Mouse (Mus musculus) hindbrain, embryonic 12.5 days (tissue): ENCODE measurements around the gene Tmem141. TPM values are rescaled to one million over a fixed set of nuclear protein-coding genes. Genes with fewer than 3 reads are reported as not detected.
A peak's percentile ranks its signal among the peaks of the same experiment; 100 is the strongest.

Experiments used
- ATAC-seq: fragments of 200-750 bp; cut with Nextera tagmentation; 2 replicates; pipeline ENCODE4 v1.8.0; 2017; ENCODE audit warnings: moderate TSS enrichment; ENCODE audit not compliant: low FRiP score
- H3K27ac ChIP-seq: fragments of 300-500 bp; sonication (generic); 2 replicates; pipeline ENCODE4 v1.5.1; 2016; ENCODE audit warnings: mild to moderate bottlenecking
- H3K27me3 ChIP-seq: fragments of 300-500 bp; sonication (generic); 2 replicates; pipeline ENCODE4 v1.6.1; 2016; ENCODE audit warnings: mild to moderate bottlenecking
- H3K36me3 ChIP-seq: fragments of 300-500 bp; sonication (generic); 2 replicates; pipeline ENCODE4 v1.6.1; 2016; ENCODE audit warnings: mild to moderate bottlenecking
- H3K4me1 ChIP-seq: fragments of 300-500 bp; sonication (generic); 2 replicates; pipeline ENCODE4 v1.6.1; 2016
- H3K4me2 ChIP-seq: fragments of 300-500 bp; sonication (generic); replicated peaks from 2 replicates; pipeline ENCODE4 v1.6.1; 2016; ENCODE audit warnings: mild to moderate bottlenecking
- H3K4me3 ChIP-seq: fragments of 300-500 bp; sonication (generic); 2 replicates; pipeline ENCODE4 v1.5.1; 2016; ENCODE audit warnings: mild to moderate bottlenecking
- H3K9ac ChIP-seq: fragments of 300-500 bp; sonication (generic); 2 replicates; pipeline ENCODE4 v1.6.1; 2016; ENCODE audit warnings: mild to moderate bottlenecking, moderate library complexity
- H3K9me3 ChIP-seq: fragments of 300-500 bp; sonication (generic); replicated peaks from 2 replicates; pipeline ENCODE4 v1.6.1; 2016; ENCODE audit warnings: mild to moderate bottlenecking
- WGBS: fragments of 180-500 bp; shearing (Covaris S2); methylation state at CpG from one replicate; pipeline ENCODE4 v1.1.7; 2016; 5-methylcytosine and 5-hydroxymethylcytosine counted together
- polyA plus RNA-seq: library from polyadenylated mRNA; unstranded; fragments of >200 nt; fragmentation: Nextera tagmentation; extraction: Ambion mirVana; gene quantifications from 2 replicates; pipeline ENCODE4 v1.2.1, GENCODE M21; 2016

Tmem141 gene
- polyA plus RNA-seq, 1 experiment from 2014 or later: 21.7 TPM

GRCm38 (mm10) chr2:25574579-25575431 lies 47.0 kb downstream of the Tmem141 start, which contains the start of the genes Mamdc4 and Phpt1:
Gene Mamdc4 (minus strand): TSS chr2:25574845.
Gene Phpt1 (minus strand): TSS chr2:25575224.
- ATAC-seq: peak; percentile 98
- Histone ChIP-seq H3K9me3 (no peaks in the 10 kb centered on the region), H3K27ac (peak within 1 kb of the TSS; percentile 88), H3K4me2 (peak within 1 kb of the TSS; percentile 91), H3K9ac (peak within 1 kb of the TSS; percentile 72), H3K4me1 (peaks cover 53% of the 10 kb centered on the region), H3K27me3 (peaks cover 42% of the 10 kb centered on the region), H3K36me3 (peaks cover 26% of the 10 kb centered on the region), H3K4me3 (peak within 1 kb of the TSS; percentile 56)
- 1% methylated on average over 41 of the region's 45 CpGs for WGBS

- Histone ChIP-seq H3K9ac (peak overlapping the region; percentile 72), H3K27ac (peak overlapping the region; percentile 88), H3K27me3 (peaks cover 35% of the 10 kb centered on the region), H3K4me2 (peak overlapping the region; percentile 91), H3K9me3 (no peaks in the 10 kb centered on the region), H3K36me3 (peaks cover 32% of the 10 kb centered on the region), H3K4me3 (peak overlapping the region; percentile 56), H3K4me1 (peaks cover 46% of the 10 kb centered on the region)
- 0 out of 2 replicates have a peak, but pooled peaks have one; percentile 0 for ATAC-seq
- WGBS: 19% methylated on average over 11 of the region's 11 CpGs
Measured at GRCm38 (mm10) chr2:25574136-25574535, 47.7 kb downstream of the Tmem141 start.

DNA sequence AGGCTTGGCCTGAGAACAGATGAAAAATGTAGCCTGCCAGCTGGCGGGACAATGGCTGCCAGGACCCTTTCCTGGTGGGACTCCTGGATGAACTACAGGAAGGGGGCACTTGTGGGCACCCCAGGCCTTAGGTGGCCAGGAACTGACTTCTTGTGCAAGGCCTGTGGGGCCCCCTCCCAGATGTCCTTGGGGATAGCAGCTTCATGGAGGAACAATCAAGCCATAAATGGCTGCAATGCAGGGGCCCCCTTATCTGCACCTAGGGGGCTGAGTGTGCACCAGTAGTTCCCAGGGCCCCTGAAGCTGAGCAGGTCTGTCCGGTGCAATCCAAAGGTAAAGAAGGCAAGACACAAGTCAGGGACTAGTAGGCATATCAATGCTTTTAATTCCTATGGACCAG lies 48.7 kb downstream of the Tmem141 start:
- no peak overlapping the region for H3K27ac ChIP-seq
- WGBS: 93% methylated on average over 2 of the region's 2 CpGs
- no peak for ATAC-seq
- H3K4me2 ChIP-seq: peak overlapping the region; percentile 91; the same call in 1 of the 2 replicates
- peaks cover 35% of the 10 kb centered on the region for H3K4me1 ChIP-seq
- H3K4me3 ChIP-seq: no peak overlapping the region
- no peak overlapping the region for H3K9ac ChIP-seq
- no peaks in the 10 kb centered on the region for H3K9me3 ChIP-seq
- peaks cover 25% of the 10 kb centered on the region for H3K27me3 ChIP-seq
- peaks cover 43% of the 10 kb centered on the region for H3K36me3 ChIP-seq

- Histone ChIP-seq H3K9me3 (no peaks in the 10 kb centered on the region), H3K4me2 (no peak overlapping the region), H3K36me3 (peaks cover 55% of the 10 kb centered on the region), H3K9ac (no peak overlapping the region), H3K4me1 (peaks cover 25% of the 10 kb centered on the region), H3K27ac (no peak overlapping the region), H3K4me3 (no peak overlapping the region), H3K27me3 (peaks cover 6% of the 10 kb centered on the region)
- ATAC-seq: no peak
- 94% methylated on average over 4 of the region's 4 CpGs for WGBS
Measured at GRCm38 (mm10) chr2:25571221-25571620, 50.6 kb downstream of the Tmem141 start.

Other genes starting within 250 kb of the Tmem141 start
- 31.9 and 41.4 TPM in 2 replicates for gene Sapcd2, start 249.7 kb downstream of the Tmem141 start, polyA plus RNA-seq
- 0.22 and 0.46 TPM in 2 replicates for gene Entpd2, start 226.1 kb downstream of the Tmem141 start, polyA plus RNA-seq
- 216 and 225 TPM in 2 replicates for gene Npdc1, start 222.7 kb downstream of the Tmem141 start, polyA plus RNA-seq
- gene Fut7, start 198.7 kb downstream of the Tmem141 start, polyA plus RNA-seq: 0.53 TPM in 1 of 2 replicates, not detected in the other
- 10.1 and 10.6 TPM in 2 replicates for gene Abca2, start 193.3 kb downstream of the Tmem141 start, polyA plus RNA-seq
- 2.3 and 2.4 TPM in 2 replicates for gene Clic3, start 165.2 kb downstream of the Tmem141 start, polyA plus RNA-seq
- 41.6 and 49.4 TPM in 2 replicates for gene Paxx, start 160.9 kb downstream of the Tmem141 start, polyA plus RNA-seq
- gene Ptgds, start 152.0 kb downstream of the Tmem141 start, polyA plus RNA-seq: 2.8 and 3.0 TPM in 2 replicates
- not detected in 2 replicates for gene Lcn12, start 128.1 kb downstream of the Tmem141 start, polyA plus RNA-seq
- gene Fbxw5, start 121.3 kb downstream of the Tmem141 start, polyA plus RNA-seq: 106 and 116 TPM in 2 replicates
- 4.8 and 6.0 TPM in 2 replicates for gene C8g, start 120.3 kb downstream of the Tmem141 start, polyA plus RNA-seq
- 25.7 and 29.6 TPM in 2 replicates for gene Traf2, start 75.1 kb downstream of the Tmem141 start, polyA plus RNA-seq
- gene Edf1, start 64.2 kb downstream of the Tmem141 start, polyA plus RNA-seq: 377 TPM in 2 replicates
- gene Mamdc4, start 47.2 kb downstream of the Tmem141 start, polyA plus RNA-seq: 4.7 and 6.7 TPM in 2 replicates
- 131 and 162 TPM in 2 replicates for gene Phpt1, start 46.8 kb downstream of the Tmem141 start, polyA plus RNA-seq
- 2.4 and 3.1 TPM in 2 replicates for gene Ajm1, start 40.2 kb downstream of the Tmem141 start, polyA plus RNA-seq
- gene Rabl6, start 13.5 kb downstream of the Tmem141 start, polyA plus RNA-seq: 70.0 and 72.3 TPM in 2 replicates
- 0.25 and 0.32 TPM in 2 replicates for gene Ccdc183, start 4.3 kb downstream of the Tmem141 start, polyA plus RNA-seq
- 0.96 and 1.3 TPM in 2 replicates for gene Fcna, start 6.0 kb upstream of the Tmem141 start, polyA plus RNA-seq
- gene Lcn8, start 31.1 kb upstream of the Tmem141 start, polyA plus RNA-seq: not detected in 2 replicates
- not detected in 2 replicates for gene Lcn5, start 35.9 kb upstream of the Tmem141 start, polyA plus RNA-seq
- not detected in 2 replicates for gene Lcn6, start 54.8 kb upstream of the Tmem141 start, polyA plus RNA-seq
- gene Lcn10, start 60.7 kb upstream of the Tmem141 start, polyA plus RNA-seq: not detected in 2 replicates
- gene Obp2a, start 78.0 kb upstream of the Tmem141 start, polyA plus RNA-seq: not detected in 2 replicates
- 97.8 and 98.7 TPM in 2 replicates for gene Bmyc, start 84.7 kb upstream of the Tmem141 start, polyA plus RNA-seq
- not detected in 2 replicates for gene Obp2b, start 115.0 kb upstream of the Tmem141 start, polyA plus RNA-seq
- gene Lcn3, start 143.6 kb upstream of the Tmem141 start, polyA plus RNA-seq: not detected in 2 replicates
- gene Lcn11, start 155.0 kb upstream of the Tmem141 start, polyA plus RNA-seq: not detected in 2 replicates
- gene Gm13539, start 160.3 kb upstream of the Tmem141 start, polyA plus RNA-seq: not detected in 2 replicates
- not detected in 2 replicates for gene Glt6d1, start 193.8 kb upstream of the Tmem141 start, polyA plus RNA-seq
- not detected in 2 replicates for gene Lcn9, start 201.1 kb upstream of the Tmem141 start, polyA plus RNA-seq
- gene Sohlh1, start 225.2 kb upstream of the Tmem141 start, polyA plus RNA-seq: not detected in 2 replicates
- 2.9 and 4.6 TPM in 2 replicates for gene Kcnt1, start 241.7 kb upstream of the Tmem141 start, polyA plus RNA-seq